Mouse (Mus musculus) lung, embryonic 15.5 days (tissue): ENCODE data around the gene Syt3. TPM values are rescaled to one million over a fixed set of nuclear protein-coding genes. Genes with fewer than 3 reads are reported as not detected.

ENCODE experiments used
- ATAC-seq: fragments of 200-750 bp; cut with Nextera tagmentation; 2 replicates; pipeline ENCODE4 v1.8.0; 2017; ENCODE audit warnings: moderate number of reproducible peaks, borderline replicate concordance; ENCODE audit not compliant: low FRiP score, low TSS enrichment; ENCODE audit errors: extremely low read depth
- H3K27ac ChIP-seq: fragments of 300-500 bp; sonication (generic); 2 replicates; pipeline ENCODE4 v1.5.1; 2015; ENCODE audit warnings: moderate library complexity, mild to moderate bottlenecking, inconsistent platforms
- H3K27me3 ChIP-seq: fragments of 300-500 bp; sonication (generic); 2 replicates; pipeline ENCODE4 v1.6.1; 2015; ENCODE audit warnings: inconsistent platforms
- H3K36me3 ChIP-seq: fragments of 300-500 bp; sonication (generic); 2 replicates; pipeline ENCODE4 v1.6.1; 2015; ENCODE audit warnings: inconsistent platforms
- H3K4me1 ChIP-seq: fragments of 300-500 bp; sonication (generic); 2 replicates; pipeline ENCODE4 v1.6.1; 2015; ENCODE audit warnings: inconsistent platforms
- H3K4me2 ChIP-seq: fragments of 300-500 bp; sonication (generic); 2 replicates; pipeline ENCODE4 v1.6.1; 2015; ENCODE audit warnings: inconsistent platforms, mild to moderate bottlenecking, moderate library complexity
- H3K4me3 ChIP-seq: fragments of 300-500 bp; sonication (generic); 2 replicates; pipeline ENCODE4 v1.5.1; 2015; ENCODE audit warnings: mild to moderate bottlenecking, inconsistent platforms
- H3K9ac ChIP-seq: fragments of 300-500 bp; sonication (generic); 2 replicates; pipeline ENCODE4 v1.6.1; 2015; ENCODE audit warnings: inconsistent platforms
- H3K9me3 ChIP-seq: fragments of 300-500 bp; sonication (generic); 2 replicates; pipeline ENCODE4 v1.6.1; 2016; ENCODE audit warnings: inconsistent platforms
- WGBS: fragments of 180-500 bp; shearing (Covaris S2); methylation state at CpG from one replicate; pipeline ENCODE4 v1.1.7; 2015; 5-methylcytosine and 5-hydroxymethylcytosine counted together
- polyA plus RNA-seq: library from polyadenylated mRNA; unstranded; fragments of >200 nt; fragmentation: Nextera tagmentation; extraction: Ambion mirVana; gene quantifications from 2 replicates; pipeline ENCODE4 v1.2.1, GENCODE M21; 2015

Gene Syt3
- polyA plus RNA-seq, 1 experiment from 2014 or later, result 2.3 TPM

DNA sequence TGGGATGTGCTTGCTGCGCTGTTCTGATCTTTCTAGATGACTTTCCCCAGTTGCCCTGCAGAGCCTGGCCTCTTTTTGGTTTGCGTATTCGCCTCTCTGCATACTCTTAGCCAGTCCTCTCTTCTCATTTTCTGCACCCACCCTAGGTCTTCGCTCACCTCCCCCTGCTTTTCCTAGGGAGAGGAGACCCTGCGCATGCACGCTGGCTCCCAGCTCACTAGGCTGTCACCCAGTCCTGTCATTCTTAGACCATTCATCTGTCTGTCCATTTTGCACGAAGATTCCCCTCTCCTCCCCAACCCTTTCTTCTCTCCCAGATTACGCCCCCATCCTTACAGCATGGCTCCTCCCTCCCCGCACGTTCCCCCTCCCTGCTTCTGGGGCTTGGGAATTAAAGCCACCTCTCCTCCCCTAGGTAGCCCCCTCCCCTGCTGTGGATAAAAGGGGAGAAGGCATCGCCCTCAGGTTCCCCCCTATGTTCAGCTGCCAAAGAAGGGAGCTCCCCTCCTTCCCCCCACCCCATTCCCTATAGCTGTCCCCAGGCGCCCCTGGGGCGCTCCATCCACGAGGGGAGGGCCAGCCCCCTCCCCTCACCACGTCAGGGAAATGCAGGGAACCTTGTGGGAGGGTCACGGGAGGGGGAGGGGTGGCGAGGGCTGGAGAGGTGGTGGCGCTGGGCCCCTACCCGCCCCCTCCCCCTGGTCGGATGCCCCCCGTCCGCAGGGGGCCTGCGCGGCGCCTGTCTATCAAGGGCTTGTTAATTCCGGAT, 24.8 kb upstream of the Syt3 start:
- ATAC-seq, result no peak

DNA sequence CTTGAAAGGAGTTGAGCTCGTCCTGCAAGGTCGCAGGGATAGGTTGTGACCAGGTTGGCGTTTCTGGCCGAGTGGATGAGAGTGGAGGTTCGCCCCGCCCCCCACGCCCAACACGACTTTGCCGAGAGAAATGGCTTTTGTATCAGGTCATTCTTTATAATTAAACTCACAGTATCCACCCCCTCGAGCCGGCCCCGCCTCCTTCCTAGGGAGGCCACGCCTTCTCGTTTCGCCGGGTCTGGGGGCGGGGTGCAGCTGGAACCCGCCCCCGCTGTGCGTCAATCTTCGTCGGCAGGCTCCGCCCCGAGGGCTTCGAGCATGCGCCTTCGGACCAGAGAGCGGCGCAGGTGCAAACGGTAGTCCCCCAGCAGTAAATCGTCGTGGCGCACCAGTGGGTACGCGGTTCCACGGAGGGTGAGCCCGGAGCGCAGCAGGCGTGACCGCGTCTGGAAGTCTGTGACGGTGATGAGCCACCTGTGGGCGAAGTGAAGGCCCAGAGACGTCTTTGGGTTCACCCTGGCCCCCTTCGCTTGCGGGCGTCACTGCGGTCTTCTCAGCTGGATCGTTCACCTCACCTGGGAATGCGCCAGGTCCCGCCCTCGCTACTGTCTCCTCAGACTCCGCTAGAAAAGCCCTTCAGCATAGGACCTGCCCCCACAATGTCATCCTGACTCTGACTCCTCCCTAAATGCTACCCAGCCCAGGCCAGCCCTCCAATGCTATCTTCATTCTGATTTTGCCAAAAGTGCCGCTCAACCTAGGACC, 23.8 kb upstream of the Syt3 start:
- no peaks in the 10 kb centered on the region for H3K9me3 ChIP-seq
- H3K9ac ChIP-seq, result peak overlapping the region; percentile 48
- H3K27ac ChIP-seq, result peak overlapping the region; percentile 65
- H3K27me3 ChIP-seq, result peaks cover 64% of the 10 kb centered on the region
- H3K36me3 ChIP-seq, result no peaks in the 10 kb centered on the region
- H3K4me2 ChIP-seq, result peak overlapping the region; percentile 73
- peaks cover 30% of the 10 kb centered on the region for H3K4me1 ChIP-seq
- WGBS, result under 1% methylated on average over 51 of the region's 54 CpGs
- ATAC-seq, result peak; percentile 60
- H3K4me3 ChIP-seq, result peak overlapping the region; percentile 43

More for the DNA sequence above, 24.8 kb upstream of the Syt3 start:
- Histone ChIP-seq H3K9ac (peak overlapping the region; percentile 48), H3K27me3 (peaks cover 74% of the 10 kb centered on the region), H3K4me2 (peak overlapping the region; percentile 73), H3K36me3 (no peaks in the 10 kb centered on the region), H3K9me3 (no peaks in the 10 kb centered on the region), H3K4me1 (peaks cover 30% of the 10 kb centered on the region), H3K27ac (peak overlapping the region; percentile 65), H3K4me3 (peak overlapping the region; percentile 43)
- WGBS, result 7% methylated on average over 23 of the region's 26 CpGs

GRCm38 (mm10) chr7:44360792-44361301, 23.1 kb upstream of the Syt3 start:
- peak overlapping the region; percentile 73 for H3K4me2 ChIP-seq
- peak overlapping the region; percentile 43 for H3K4me3 ChIP-seq
- H3K27ac ChIP-seq, result no peak overlapping the region
- ATAC-seq, result no peak
- peaks cover 30% of the 10 kb centered on the region for H3K4me1 ChIP-seq
- no peak overlapping the region for H3K9ac ChIP-seq
- no peaks in the 10 kb centered on the region for H3K9me3 ChIP-seq
- no peaks in the 10 kb centered on the region for H3K36me3 ChIP-seq
- WGBS, result 6% methylated on average over 21 of the region's 21 CpGs
- peaks cover 56% of the 10 kb centered on the region for H3K27me3 ChIP-seq

DNA sequence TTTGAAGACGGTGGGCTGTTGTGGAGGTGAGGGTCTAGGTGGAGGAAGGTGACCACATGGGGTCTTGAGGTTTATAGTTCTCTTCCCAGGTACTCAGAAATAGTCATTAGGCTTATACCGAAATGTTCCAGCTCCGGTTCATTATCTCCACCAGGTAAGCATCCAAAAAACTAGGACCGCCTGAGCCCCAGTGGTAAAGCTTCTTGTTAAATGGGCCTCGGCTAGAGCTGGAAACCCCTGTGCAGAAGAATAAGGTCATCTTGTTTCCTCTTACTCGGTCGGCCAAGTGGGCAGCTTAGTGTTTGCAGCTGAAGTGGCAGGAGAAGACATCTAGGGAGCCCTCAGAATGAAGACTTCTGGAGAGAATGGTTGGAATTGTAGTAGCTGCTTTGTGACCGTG, 11.2 kb upstream of the Syt3 start:
- no peak overlapping the region for H3K4me3 ChIP-seq
- no peak overlapping the region for H3K27ac ChIP-seq
- peaks cover 3% of the 10 kb centered on the region; the same call in 1 of the 2 replicates for H3K27me3 ChIP-seq
- no peak overlapping the region for H3K9ac ChIP-seq
- no peak for ATAC-seq
- H3K9me3 ChIP-seq, result no peaks in the 10 kb centered on the region
- no peak overlapping the region for H3K4me2 ChIP-seq
- H3K4me1 ChIP-seq, result peaks cover 8% of the 10 kb centered on the region
- no peaks in the 10 kb centered on the region for H3K36me3 ChIP-seq
- WGBS, result 93% methylated on average over 8 of the region's 8 CpGs

- Histone ChIP-seq H3K4me2 (peak overlapping the region; percentile 86), H3K27ac (0 out of 2 replicates have a peak overlapping the region, but pooled peaks have one; percentile 39), H3K27me3 (peaks cover 3% of the 10 kb centered on the region; the same call in 1 of the 2 replicates), H3K4me1 (peaks cover 12% of the 10 kb centered on the region), H3K4me3 (peak overlapping the region; percentile 59), H3K9ac (no peak overlapping the region), H3K9me3 (no peaks in the 10 kb centered on the region), H3K36me3 (no peaks in the 10 kb centered on the region)
- peak; percentile 17 for ATAC-seq
- 8% methylated on average over 7 of the region's 7 CpGs for WGBS
Observed at GRCm38 (mm10) chr7:44373460-44373859, 10.4 kb upstream of the Syt3 start.

GRCm38 (mm10) chr7:44373889-44374652, 9.8 kb upstream of the Syt3 start:
- no peaks in the 10 kb centered on the region for H3K9me3 ChIP-seq
- H3K27me3 ChIP-seq, result peaks cover 3% of the 10 kb centered on the region; the same call in 1 of the 2 replicates
- peak overlapping the region; percentile 84 for H3K27ac ChIP-seq
- H3K4me3 ChIP-seq, result peak overlapping the region; percentile 59
- no peaks in the 10 kb centered on the region for H3K36me3 ChIP-seq
- 1% methylated on average over 18 of the region's 19 CpGs for WGBS
- H3K4me2 ChIP-seq, result peak overlapping the region; percentile 86
- H3K9ac ChIP-seq, result peak overlapping the region; percentile 55
- peaks cover 14% of the 10 kb centered on the region for H3K4me1 ChIP-seq
- peak; percentile 93 for ATAC-seq

GRCm38 (mm10) chr7:44374756-44375155, 9.1 kb upstream of the Syt3 start:
- no peaks in the 10 kb centered on the region for H3K36me3 ChIP-seq
- peak overlapping the region; percentile 55; the same call in 1 of the 2 replicates for H3K9ac ChIP-seq
- H3K9me3 ChIP-seq, result no peaks in the 10 kb centered on the region
- H3K4me1 ChIP-seq, result peaks cover 14% of the 10 kb centered on the region
- peak overlapping the region; percentile 84 for H3K27ac ChIP-seq
- no peak for ATAC-seq
- peak overlapping the region; percentile 59 for H3K4me3 ChIP-seq
- H3K4me2 ChIP-seq, result peak overlapping the region; percentile 86
- WGBS, result 5% methylated on average over 5 of the region's 5 CpGs
- peaks cover 3% of the 10 kb centered on the region; the same call in 1 of the 2 replicates for H3K27me3 ChIP-seq

- H3K27ac ChIP-seq, result peak overlapping the region; percentile 84
- ATAC-seq, result no peak
- H3K9ac ChIP-seq, result no peak overlapping the region
- peak overlapping the region; percentile 59; the same call in 1 of the 2 replicates for H3K4me3 ChIP-seq
- H3K27me3 ChIP-seq, result peaks cover 1% of the 10 kb centered on the region; the same call in 1 of the 2 replicates
- H3K4me2 ChIP-seq, result peak overlapping the region; percentile 86
- H3K36me3 ChIP-seq, result no peaks in the 10 kb centered on the region
- 19% methylated on average over 10 of the region's 10 CpGs for WGBS
- H3K9me3 ChIP-seq, result no peaks in the 10 kb centered on the region
- H3K4me1 ChIP-seq, result peaks cover 14% of the 10 kb centered on the region
Observed at GRCm38 (mm10) chr7:44375207-44375606, 8.7 kb upstream of the Syt3 start.

DNA sequence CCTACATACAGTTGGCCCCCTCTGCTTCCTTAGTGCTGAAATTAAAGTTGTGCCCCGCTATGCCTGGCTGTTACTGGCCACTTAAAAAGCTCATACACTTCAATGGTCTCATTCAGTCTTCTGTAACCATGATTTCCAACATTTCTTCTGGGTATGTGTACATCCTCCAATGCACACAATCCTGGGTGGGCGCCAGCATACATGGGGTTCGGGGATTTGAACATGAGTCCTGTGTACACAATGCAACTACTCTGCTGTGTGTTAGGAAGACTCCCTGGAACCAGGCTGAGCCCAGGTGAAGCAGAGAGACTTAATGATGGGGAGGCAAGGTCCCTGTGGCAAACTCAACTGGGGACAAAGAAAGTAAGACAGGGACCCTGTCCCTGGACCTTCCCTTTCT, 8.1 kb upstream of the Syt3 start:
- no peaks in the 10 kb centered on the region for H3K36me3 ChIP-seq
- H3K9ac ChIP-seq, result no peak overlapping the region
- no peaks in the 10 kb centered on the region; the same call in 1 of the 2 replicates for H3K27me3 ChIP-seq
- ATAC-seq, result no peak
- no peak overlapping the region; the same call in 1 of the 2 replicates for H3K4me2 ChIP-seq
- H3K4me1 ChIP-seq, result peaks cover 14% of the 10 kb centered on the region
- WGBS, result 58% methylated on average over 3 of the region's 3 CpGs
- no peak overlapping the region for H3K4me3 ChIP-seq
- H3K9me3 ChIP-seq, result no peaks in the 10 kb centered on the region
- no peak overlapping the region for H3K27ac ChIP-seq

DNA sequence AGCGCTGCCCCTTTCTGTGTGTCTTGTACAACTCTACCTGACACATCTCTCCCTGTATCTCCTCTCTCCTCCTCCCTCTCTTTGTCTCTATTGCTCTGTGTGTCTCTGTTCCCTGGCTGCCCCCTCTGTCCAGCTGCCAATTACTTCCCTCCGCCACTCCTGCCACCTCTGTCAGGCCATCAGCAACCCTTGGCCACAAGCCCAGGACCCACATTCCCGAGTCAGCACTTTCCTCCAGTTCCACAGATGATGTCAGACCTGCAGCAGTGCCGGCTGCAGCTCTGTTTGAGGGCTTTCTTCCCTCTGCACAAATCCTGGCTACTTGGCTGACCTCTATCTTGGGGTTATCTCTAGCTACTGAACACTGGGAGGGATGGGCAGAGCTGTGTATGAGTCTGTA, 5.6 kb upstream of the Syt3 start:
- 23% methylated on average over 4 of the region's 4 CpGs for WGBS
- Histone ChIP-seq H3K27ac (no peak overlapping the region), H3K36me3 (no peaks in the 10 kb centered on the region), H3K9ac (no peak overlapping the region; the same call in 1 of the 2 replicates), H3K4me1 (peaks cover 14% of the 10 kb centered on the region), H3K4me3 (no peak overlapping the region), H3K9me3 (no peaks in the 10 kb centered on the region), H3K4me2 (no peak overlapping the region), H3K27me3 (peaks cover 3% of the 10 kb centered on the region; the same call in 1 of the 2 replicates)
- peak; percentile 19 for ATAC-seq

GRCm38 (mm10) chr7:44382541-44382940, 1.4 kb upstream of the Syt3 start:
- Histone ChIP-seq H3K4me2 (no peak overlapping the region), H3K27me3 (peaks cover 22% of the 10 kb centered on the region), H3K9ac (no peak overlapping the region), H3K4me1 (peaks cover 9% of the 10 kb centered on the region), H3K9me3 (no peaks in the 10 kb centered on the region), H3K36me3 (no peaks in the 10 kb centered on the region), H3K4me3 (no peak overlapping the region), H3K27ac (no peak overlapping the region)
- WGBS, result 65% methylated on average over 12 of the region's 12 CpGs
- no peak for ATAC-seq
